Mouse (Mus musculus): ENCODE results near the gene Fam187a. TPM values are rescaled to one million over a fixed set of nuclear protein-coding genes. Genes with fewer than 3 reads are reported as not detected.

The Fam187a gene
- polyA plus RNA-seq (2015; fragmentation: Nextera tagmentation; extraction: Ambion mirVana), result not detected in 2 replicates

DNA sequence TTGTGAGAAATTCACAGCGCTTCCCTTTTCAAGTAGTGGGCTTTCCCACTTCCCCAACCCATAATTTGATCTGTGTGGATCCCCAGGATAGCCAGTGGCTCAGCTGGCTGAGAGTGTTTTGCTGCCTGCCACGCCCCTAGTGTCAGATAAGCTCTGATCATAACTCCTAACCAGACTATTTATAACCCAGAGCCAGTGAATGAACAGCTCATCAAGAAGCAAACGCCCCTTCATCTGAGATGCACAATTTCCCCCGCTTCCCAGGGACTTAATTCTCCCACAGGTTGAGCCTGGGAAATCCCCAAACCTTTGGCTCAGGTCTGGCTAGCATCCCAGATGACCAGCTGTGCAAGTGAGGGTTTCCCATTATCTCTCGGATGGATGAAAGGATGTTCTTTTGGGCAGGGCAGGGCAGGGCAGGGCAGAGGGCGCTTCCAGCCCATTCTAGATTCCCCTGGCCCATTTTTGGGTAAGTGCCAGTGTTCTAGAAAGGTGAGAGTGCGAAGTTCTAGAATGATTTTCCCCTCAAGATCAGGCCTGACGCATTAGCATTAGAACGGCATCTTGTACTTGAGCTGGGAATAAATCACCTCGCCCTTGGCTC is at the start of gene Fam187a:
TSS of gene Fam187a (plus strand) at position 554 of the 604 bp plus-strand sequence.
- Histone ChIP-seq H3K4me3 (ENCODE audit: low read depth, low read length) (no peak within 1 kb of the TSS), H3K4me2 (replicated peaks; ENCODE audit: low read depth) (no peak within 1 kb of the TSS), H3K9ac (ENCODE audit: low read length) (no peak within 1 kb of the TSS), H3K4me1 (replicated peaks; ENCODE audit: control insufficient read depth, insufficient read depth) (0 out of 2 replicates have a peak, but pooled peaks cover 3% of the 10 kb centered on the region), H3K27me3 (ENCODE audit: control insufficient read depth, insufficient read depth, low read length) (no peaks in the 10 kb centered on the region), H3K27ac (replicated peaks) (no peak within 1 kb of the TSS), H3K36me3 (ENCODE audit: control insufficient read depth, insufficient read depth, low read length) (no peaks in the 10 kb centered on the region), H3K9me3 (ENCODE audit: control insufficient read depth, low read length) (no peaks in the 10 kb centered on the region)
- 53% methylated on average over 10 of the region's 10 CpGs for WGBS
- DNase-seq (ENCODE audit: low spot score) (no peak), ATAC-seq (ENCODE audit: low FRiP score, low TSS enrichment) (no peak)
- TF ChIP-seq EP300 (optimal IDR thresholded peaks at IDR 0.05) (no peak), CTCF (IDR thresholded peaks at IDR 0.05; ENCODE audit: low read depth) (no peak)

DNA sequence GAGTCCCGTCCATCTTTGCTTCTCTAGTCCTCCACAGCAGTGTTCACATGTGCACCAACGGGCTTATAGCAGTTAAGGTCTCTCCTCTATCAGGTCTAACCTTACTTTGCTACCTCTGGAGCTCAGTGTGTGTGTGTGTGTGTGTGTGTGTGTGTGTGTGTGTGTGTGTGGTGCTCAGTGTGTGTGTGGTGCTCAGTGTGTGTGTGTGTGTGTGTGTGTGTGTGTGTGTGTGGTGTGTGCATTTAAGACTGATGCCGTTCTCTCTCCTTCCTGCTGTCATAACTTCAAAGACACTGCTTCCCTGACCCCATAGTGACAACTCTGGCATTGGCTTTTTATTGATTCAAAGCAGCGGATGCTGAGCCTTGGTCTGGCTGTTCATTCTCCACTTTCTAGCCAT is 49.4 kb upstream of the Fam187a start, which contains the start of gene Higd1b:
TSS of gene Higd1b (plus strand) at position 301 of the 400 bp plus-strand sequence.
- no peak within 1 kb of the TSS for H3K9ac ChIP-seq (ENCODE audit: low read length)
- H3K27me3 ChIP-seq (ENCODE audit: control insufficient read depth, insufficient read depth, low read length), result no peaks in the 10 kb centered on the region
- DNase-seq (ENCODE audit: low spot score) (no peak), ATAC-seq (ENCODE audit: low FRiP score, low TSS enrichment) (no peak)
- H3K36me3 ChIP-seq (ENCODE audit: control insufficient read depth, insufficient read depth, low read length), result peaks cover 4% of the 10 kb centered on the region; the same call in 1 of the 2 replicates
- H3K4me3 ChIP-seq (ENCODE audit: low read depth, low read length), result no peak within 1 kb of the TSS
- no peak within 1 kb of the TSS for H3K27ac ChIP-seq (replicated peaks)
- TF ChIP-seq EP300 (optimal IDR thresholded peaks at IDR 0.05), result no peak
- no peak for TF ChIP-seq CTCF (IDR thresholded peaks at IDR 0.05; ENCODE audit: low read depth)
- 62% methylated on average over 4 of the region's 4 CpGs for WGBS
- no peaks in the 10 kb centered on the region for H3K4me1 ChIP-seq (replicated peaks; ENCODE audit: control insufficient read depth, insufficient read depth)
- H3K4me2 ChIP-seq (replicated peaks; ENCODE audit: low read depth), result no peak within 1 kb of the TSS
- no peaks in the 10 kb centered on the region for H3K9me3 ChIP-seq (ENCODE audit: control insufficient read depth, low read length)

DNA sequence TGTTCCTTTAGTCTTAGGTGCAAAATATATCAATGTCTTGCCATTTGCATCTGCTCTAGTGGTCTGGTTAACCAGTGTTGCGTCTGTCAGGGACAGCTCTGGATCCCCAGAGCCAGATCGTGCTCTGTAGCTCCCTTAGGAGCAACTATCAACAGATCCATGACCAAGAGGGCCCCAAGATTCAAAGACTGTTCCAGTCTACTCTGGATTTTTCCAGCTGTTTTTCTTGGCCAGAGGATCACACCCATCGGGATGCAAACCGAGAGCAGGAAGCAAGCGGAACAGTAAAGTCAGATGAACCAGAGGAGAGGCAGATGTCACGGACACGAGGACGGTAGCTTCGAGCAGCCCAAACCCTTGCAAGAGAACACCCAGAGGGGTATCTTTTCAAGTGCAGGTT is 48.8 kb upstream of the Fam187a start:
- DNase-seq (ENCODE audit: low spot score) (no peak), ATAC-seq (ENCODE audit: low FRiP score, low TSS enrichment) (no peak)
- no peak overlapping the region for H3K9ac ChIP-seq (ENCODE audit: low read length)
- H3K4me3 ChIP-seq (ENCODE audit: low read depth, low read length), result no peak overlapping the region
- no peaks in the 10 kb centered on the region for H3K9me3 ChIP-seq (ENCODE audit: control insufficient read depth, low read length)
- no peaks in the 10 kb centered on the region for H3K27me3 ChIP-seq (ENCODE audit: control insufficient read depth, insufficient read depth, low read length)
- H3K36me3 ChIP-seq (ENCODE audit: control insufficient read depth, insufficient read depth, low read length), result peaks cover 7% of the 10 kb centered on the region; the same call in 1 of the 2 replicates
- 70% methylated on average over 9 of the region's 9 CpGs for WGBS
- no peak overlapping the region for H3K4me2 ChIP-seq (replicated peaks; ENCODE audit: low read depth)
- H3K4me1 ChIP-seq (replicated peaks; ENCODE audit: control insufficient read depth, insufficient read depth), result no peaks in the 10 kb centered on the region
- no peak overlapping the region for H3K27ac ChIP-seq (replicated peaks)
- TF ChIP-seq EP300 (optimal IDR thresholded peaks at IDR 0.05) (no peak), CTCF (IDR thresholded peaks at IDR 0.05; ENCODE audit: low read depth) (no peak)

DNA sequence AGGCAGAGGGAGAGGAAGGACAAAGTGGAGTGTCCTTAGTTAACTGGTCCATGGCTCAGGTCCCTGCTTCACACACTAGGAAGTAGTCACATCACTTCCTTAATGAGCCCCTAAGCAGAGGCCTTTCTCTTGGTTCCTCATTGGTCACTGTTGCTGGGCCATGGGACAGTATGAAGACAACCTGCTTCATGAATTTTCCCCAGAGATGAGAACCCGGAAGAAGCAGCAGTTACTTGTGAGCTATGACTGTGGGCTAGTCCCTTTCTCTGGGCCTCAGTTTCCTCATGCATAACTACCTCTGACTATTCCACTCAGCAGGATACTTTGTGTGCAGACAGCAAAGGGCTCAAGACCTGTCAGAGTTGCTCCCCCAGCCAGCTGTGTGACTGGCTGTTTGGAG is 47.6 kb upstream of the Fam187a start:
- no peaks in the 10 kb centered on the region for H3K27me3 ChIP-seq (ENCODE audit: control insufficient read depth, insufficient read depth, low read length)
- H3K9me3 ChIP-seq (ENCODE audit: control insufficient read depth, low read length), result no peaks in the 10 kb centered on the region
- no peak overlapping the region for H3K9ac ChIP-seq (ENCODE audit: low read length)
- H3K4me2 ChIP-seq (replicated peaks; ENCODE audit: low read depth), result no peak overlapping the region
- TF ChIP-seq CTCF (IDR thresholded peaks at IDR 0.05; ENCODE audit: low read depth) (no peak), EP300 (optimal IDR thresholded peaks at IDR 0.05) (no peak)
- H3K4me3 ChIP-seq (ENCODE audit: low read depth, low read length), result no peak overlapping the region
- no peak overlapping the region for H3K27ac ChIP-seq (replicated peaks)
- no peak for DNase-seq (ENCODE audit: low spot score)
- peaks cover 10% of the 10 kb centered on the region; the same call in 1 of the 2 replicates for H3K36me3 ChIP-seq (ENCODE audit: control insufficient read depth, insufficient read depth, low read length)
- WGBS, result 100% methylated on average over 1 of the region's 1 CpGs
- no peaks in the 10 kb centered on the region for H3K4me1 ChIP-seq (replicated peaks; ENCODE audit: control insufficient read depth, insufficient read depth)
- no peak for ATAC-seq (ENCODE audit: low FRiP score, low TSS enrichment)

DNA sequence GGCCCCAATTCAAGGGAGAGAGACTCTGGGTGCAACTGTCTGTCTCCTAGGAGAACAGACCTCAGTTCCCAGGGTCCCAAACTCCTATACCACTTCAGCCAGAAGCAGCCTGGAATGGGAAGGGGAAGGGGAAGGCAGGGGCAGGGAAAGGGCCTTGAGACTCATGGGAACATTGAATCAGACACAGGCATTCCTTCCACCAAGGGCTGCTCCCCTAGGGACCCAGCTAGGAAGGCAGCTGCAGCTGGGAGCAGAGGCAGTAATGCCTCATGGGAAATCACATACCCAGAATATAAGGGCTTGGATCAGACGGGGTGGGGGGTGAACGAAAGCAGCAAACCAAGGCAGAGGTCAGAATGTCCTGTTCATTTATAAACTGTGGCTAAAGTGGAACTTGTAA is 46.8 kb upstream of the Fam187a start:
- H3K4me3 ChIP-seq (ENCODE audit: low read depth, low read length), result no peak overlapping the region
- DNase-seq (ENCODE audit: low spot score), result no peak
- no peaks in the 10 kb centered on the region for H3K27me3 ChIP-seq (ENCODE audit: control insufficient read depth, insufficient read depth, low read length)
- H3K9me3 ChIP-seq (ENCODE audit: control insufficient read depth, low read length), result no peaks in the 10 kb centered on the region
- WGBS, result 71% methylated on average over 2 of the region's 2 CpGs
- H3K27ac ChIP-seq (replicated peaks), result no peak overlapping the region
- TF ChIP-seq CTCF (IDR thresholded peaks at IDR 0.05; ENCODE audit: low read depth) (0 out of 2 replicates have a peak, but pooled peaks have one; percentile 7), EP300 (optimal IDR thresholded peaks at IDR 0.05) (no peak)
- H3K9ac ChIP-seq (ENCODE audit: low read length), result no peak overlapping the region
- ATAC-seq (ENCODE audit: low FRiP score, low TSS enrichment), result peak; percentile 24; the same call in 1 of the 2 replicates
- H3K4me1 ChIP-seq (replicated peaks; ENCODE audit: control insufficient read depth, insufficient read depth), result no peaks in the 10 kb centered on the region
- H3K4me2 ChIP-seq (replicated peaks; ENCODE audit: low read depth), result no peak overlapping the region
- H3K36me3 ChIP-seq (ENCODE audit: control insufficient read depth, insufficient read depth, low read length), result peaks cover 10% of the 10 kb centered on the region; the same call in 1 of the 2 replicates

DNA sequence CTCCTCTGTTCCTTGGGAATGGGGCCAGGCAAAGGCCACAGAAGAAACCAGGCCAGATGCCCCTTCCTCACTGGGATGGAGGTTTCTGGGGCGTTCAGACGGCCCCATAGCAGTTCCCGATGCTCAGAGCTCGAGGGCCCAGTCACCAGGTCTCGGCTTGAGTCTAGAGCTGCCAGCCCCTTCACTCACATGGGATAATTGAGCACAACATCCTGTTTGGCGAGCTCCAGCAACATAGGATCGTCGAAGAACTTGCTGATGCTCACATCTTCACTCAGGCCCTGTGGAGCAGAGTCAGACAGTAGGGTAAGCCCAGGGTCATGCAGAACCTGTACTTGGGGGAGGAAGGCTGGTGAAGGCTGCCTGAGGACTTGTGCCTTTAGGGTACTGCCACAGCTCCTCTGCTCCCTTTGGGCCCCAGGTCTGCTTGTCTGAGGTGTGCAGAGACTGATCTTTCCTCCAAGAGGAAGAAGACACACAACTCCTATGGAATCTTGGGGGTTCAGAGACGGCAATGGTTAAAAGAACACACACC is 46.3 kb upstream of the Fam187a start:
- no peak overlapping the region for H3K4me3 ChIP-seq (ENCODE audit: low read depth, low read length)
- no peak for TF ChIP-seq EP300 (optimal IDR thresholded peaks at IDR 0.05)
- WGBS, result 77% methylated on average over 9 of the region's 9 CpGs
- DNase-seq (ENCODE audit: low spot score) (no peak), ATAC-seq (ENCODE audit: low FRiP score, low TSS enrichment) (no peak)
- no peaks in the 10 kb centered on the region for H3K9me3 ChIP-seq (ENCODE audit: control insufficient read depth, low read length)
- no peak overlapping the region for H3K4me2 ChIP-seq (replicated peaks; ENCODE audit: low read depth)
- 0 out of 2 replicates have a peak overlapping the region, but pooled peaks have one; percentile 35 for H3K27ac ChIP-seq (replicated peaks)
- peaks cover 10% of the 10 kb centered on the region; the same call in 1 of the 2 replicates for H3K36me3 ChIP-seq (ENCODE audit: control insufficient read depth, insufficient read depth, low read length)
- no peaks in the 10 kb centered on the region for H3K27me3 ChIP-seq (ENCODE audit: control insufficient read depth, insufficient read depth, low read length)
- no peak overlapping the region for H3K9ac ChIP-seq (ENCODE audit: low read length)
- no peaks in the 10 kb centered on the region for H3K4me1 ChIP-seq (replicated peaks; ENCODE audit: control insufficient read depth, insufficient read depth)

Data from stomach, postnatal 0 days (tissue).